Mouse (Mus musculus) brain, embryonic 14.5 days (tissue): Measurements from ENCODE around the gene Usp54. TPM values are rescaled to one million over a fixed set of nuclear protein-coding genes. Genes with fewer than 3 reads are reported as not detected.
"Not testable (repeated sequence)": the region's sequence is repeated elsewhere in the genome, so short reads cannot be mapped to it uniquely, and the experiment has no call there.

Experiments
- DNase-seq: peaks from one replicate; pipeline ENCODE4 v3.0.0-alpha.2; 2011; ENCODE audit warnings: low read depth
- CTCF ChIP-seq: fragments of 200-500 bp; IDR thresholded peaks from 2 replicates; pipeline ENCODE4 v1.5.1; 2012; ENCODE audit warnings: inconsistent platforms, mild to moderate bottlenecking, moderate library complexity, borderline replicate concordance; ENCODE audit not compliant: insufficient read depth, insufficient read length; ENCODE audit errors: extremely low read depth
- POLR2A ChIP-seq: fragments of 200-500 bp; IDR thresholded peaks from 2 replicates; pipeline ENCODE4 v1.6.1; 2012; ENCODE audit warnings: mild to moderate bottlenecking, inconsistent platforms, borderline replicate concordance; ENCODE audit not compliant: poor library complexity, insufficient read depth, insufficient read length, severe bottlenecking; ENCODE audit errors: extremely low read depth
- polyA plus RNA-seq: library from polyadenylated mRNA; depleted of rRNA; stranded (reverse); fragments of >200 nt; gene quantifications from 2 replicates; pipeline ENCODE4 v1.2.3, GENCODE M21; 2012

Gene Usp54
- polyA plus RNA-seq, 1 experiment = 30.3 TPM

GRCm38 (mm10) chr14:20646381-20646780 lies 5.5 kb upstream of the Usp54 start:
- TF ChIP-seq CTCF = no peak
- TF ChIP-seq POLR2A = no peak

GRCm38 (mm10) chr14:20645547-20645946 lies 4.7 kb upstream of the Usp54 start:
- no peak for DNase-seq
- TF ChIP-seq POLR2A (no peak), CTCF (no peak)

More at GRCm38 (mm10) chr14:20646381-20646780, 5.5 kb upstream of the Usp54 start:
- no peak for DNase-seq

GRCm38 (mm10) chr14:20641438-20641875 lies 594 bp upstream of the Usp54 start:
- TF ChIP-seq CTCF (no peak), POLR2A (no peak)
- DNase-seq = peak; percentile 35

- DNase-seq = peak; percentile 45
- TF ChIP-seq POLR2A (no peak), CTCF (no peak)
Measured at GRCm38 (mm10) chr14:20639918-20640619, 794 bp downstream of the Usp54 start.

GRCm38 (mm10) chr14:20638702-20639101 lies 2.2 kb downstream of the Usp54 start:
- DNase-seq = no peak
- no peak for TF ChIP-seq POLR2A
- no peak for TF ChIP-seq CTCF

- no peak for DNase-seq
- TF ChIP-seq CTCF (no peak), POLR2A (no peak)
Measured at GRCm38 (mm10) chr14:20637818-20638574, 2.9 kb downstream of the Usp54 start.

GRCm38 (mm10) chr14:20636968-20637367 lies 3.9 kb downstream of the Usp54 start:
- DNase-seq = not testable (repeated sequence)

GRCm38 (mm10) chr14:20635546-20635945 lies 5.3 kb downstream of the Usp54 start:
- no peak for TF ChIP-seq CTCF
- TF ChIP-seq POLR2A = no peak
- no peak for DNase-seq

GRCm38 (mm10) chr14:20631253-20631652 lies 9.6 kb downstream of the Usp54 start:
- TF ChIP-seq POLR2A = no peak
- TF ChIP-seq CTCF = no peak
- DNase-seq = no peak

- DNase-seq = no peak
Measured at GRCm38 (mm10) chr14:20626971-20627370, 13.9 kb downstream of the Usp54 start.

GRCm38 (mm10) chr14:20626447-20626846 lies 14.4 kb downstream of the Usp54 start:
- no peak for DNase-seq
- no peak for TF ChIP-seq POLR2A
- no peak for TF ChIP-seq CTCF

More at GRCm38 (mm10) chr14:20626971-20627370, 13.9 kb downstream of the Usp54 start:
- TF ChIP-seq CTCF (no peak), POLR2A (no peak)

GRCm38 (mm10) chr14:20622907-20623306 lies 18.0 kb downstream of the Usp54 start:
- TF ChIP-seq CTCF = no peak
- no peak for TF ChIP-seq POLR2A
- DNase-seq = no peak

- TF ChIP-seq POLR2A = no peak
- TF ChIP-seq CTCF = no peak
- no peak for DNase-seq
Measured at GRCm38 (mm10) chr14:20622412-20622811, 18.5 kb downstream of the Usp54 start.
